Mouse (Mus musculus) embryonic fibroblast, embryonic 13.5 days (primary cell): Measurements from ENCODE around the gene Mmp20.

ENCODE experiments used
- CTCF ChIP-seq: IDR thresholded peaks from 2 replicates; pipeline ENCODE4 v1.5.1; 2011; ENCODE audit warnings: mild to moderate bottlenecking, control low read depth, low read length, moderate library complexity, borderline replicate concordance; ENCODE audit not compliant: insufficient read depth
- POLR2A ChIP-seq: IDR thresholded peaks from 2 replicates; pipeline ENCODE4 v1.6.1; 2011; ENCODE audit warnings: low read depth, mild to moderate bottlenecking, control low read depth, low read length, moderate library complexity

GRCm38 (mm10) chr9:7714908-7715175 lies 86.8 kb downstream of the Mmp20 start:
- TF ChIP-seq CTCF = no peak
- TF ChIP-seq POLR2A = no peak
